Mouse (Mus musculus) heart, embryonic 16.5 days (tissue): ENCODE data around the gene Fbln1. TPM values are rescaled to one million over a fixed set of nuclear protein-coding genes. Genes with fewer than 3 reads are reported as not detected.
"Not testable (repeated sequence)": the region's sequence is repeated elsewhere in the genome, so short reads cannot be mapped to it uniquely, and the experiment has no call there.

Experiments
- ATAC-seq: fragments of 200-750 bp; cut with Nextera tagmentation; replicated peaks from 2 replicates; pipeline ENCODE4 v1.8.0; 2017; ENCODE audit warnings: moderate number of reproducible peaks; ENCODE audit not compliant: insufficient read depth, low FRiP score; ENCODE audit errors: extremely low read depth
- H3K27ac ChIP-seq: fragments of 300-500 bp; sonication (generic); 2 replicates; pipeline ENCODE4 v1.5.1; 2014; ENCODE audit warnings: mild to moderate bottlenecking, low read length, control low read depth, moderate library complexity
- H3K27me3 ChIP-seq: fragments of 300-500 bp; sonication (generic); 2 replicates; pipeline ENCODE4 v1.6.1; 2014; ENCODE audit warnings: low read length, mixed read lengths; ENCODE audit not compliant: control insufficient read depth, insufficient read depth
- H3K36me3 ChIP-seq: fragments of 300-500 bp; sonication (generic); 2 replicates; pipeline ENCODE4 v1.6.1; 2014; ENCODE audit not compliant: control insufficient read depth, insufficient read depth
- H3K4me1 ChIP-seq: fragments of 300-500 bp; sonication (generic); 2 replicates; pipeline ENCODE4 v1.6.1; 2014; ENCODE audit warnings: low read length, mixed read lengths; ENCODE audit not compliant: control insufficient read depth, insufficient read depth
- H3K4me2 ChIP-seq: fragments of 300-500 bp; sonication (generic); 2 replicates; pipeline ENCODE4 v1.6.1; 2014; ENCODE audit warnings: low read depth, mild to moderate bottlenecking, control low read depth, low read length
- H3K4me3 ChIP-seq: fragments of 300-500 bp; sonication (generic); 2 replicates; pipeline ENCODE4 v1.5.1; 2014; ENCODE audit warnings: mild to moderate bottlenecking, control low read depth, low read length
- H3K9ac ChIP-seq: fragments of 300-500 bp; sonication (generic); 2 replicates; pipeline ENCODE4 v1.6.1; 2014; ENCODE audit warnings: low read length, control low read depth
- H3K9me3 ChIP-seq: fragments of 300-500 bp; sonication (generic); replicated peaks from 2 replicates; pipeline ENCODE4 v1.6.1; 2016; ENCODE audit warnings: low read length; ENCODE audit not compliant: control insufficient read depth
- WGBS: fragments of 180-500 bp; shearing (Covaris S2); extraction: QIAGEN DNeasy Blood & Tissue Kit; methylation state at CpG from one replicate; pipeline ENCODE4 v1.1.7; 2014; 5-methylcytosine and 5-hydroxymethylcytosine counted together
- polyA plus RNA-seq: library from polyadenylated mRNA; unstranded; fragments of >200 nt; fragmentation: Nextera tagmentation; extraction: Ambion mirVana; gene quantifications from 2 replicates; pipeline ENCODE4 v1.2.1, GENCODE M21; 2015

The Fbln1 gene
- polyA plus RNA-seq, 1 experiment from 2014 or later = 109 TPM

DNA sequence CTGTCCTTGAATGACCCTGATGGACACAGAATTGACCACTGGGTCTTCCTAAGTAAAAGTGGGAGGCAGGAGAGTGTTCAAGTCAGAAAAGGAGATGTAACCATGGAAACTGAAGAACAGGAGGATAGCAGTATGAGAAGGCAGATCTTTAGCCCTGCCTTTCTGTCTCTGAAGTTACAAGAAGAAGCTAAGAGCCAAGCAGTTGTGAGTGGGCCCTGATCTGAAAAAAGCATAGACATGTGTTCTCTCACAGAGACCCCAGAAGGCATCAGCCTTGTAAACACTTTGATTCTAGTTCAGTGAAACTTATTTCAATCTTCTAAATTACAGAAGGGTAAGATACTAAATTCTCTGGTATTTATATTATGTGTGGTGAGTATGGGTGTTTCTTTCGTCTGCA lies 118.7 kb downstream of the Fbln1 start:
- Histone ChIP-seq H3K9me3 (no peaks in the 10 kb centered on the region; the same call in 1 of the 2 replicates), H3K4me3 (no peak overlapping the region), H3K9ac (no peak overlapping the region), H3K36me3 (no peaks in the 10 kb centered on the region), H3K27ac (no peak overlapping the region), H3K4me2 (no peak overlapping the region), H3K4me1 (peaks cover 4% of the 10 kb centered on the region; the same call in 1 of the 2 replicates), H3K27me3 (no peaks in the 10 kb centered on the region)
- ATAC-seq = no peak
- 94% methylated on average over 1 of the region's 1 CpGs for WGBS

DNA sequence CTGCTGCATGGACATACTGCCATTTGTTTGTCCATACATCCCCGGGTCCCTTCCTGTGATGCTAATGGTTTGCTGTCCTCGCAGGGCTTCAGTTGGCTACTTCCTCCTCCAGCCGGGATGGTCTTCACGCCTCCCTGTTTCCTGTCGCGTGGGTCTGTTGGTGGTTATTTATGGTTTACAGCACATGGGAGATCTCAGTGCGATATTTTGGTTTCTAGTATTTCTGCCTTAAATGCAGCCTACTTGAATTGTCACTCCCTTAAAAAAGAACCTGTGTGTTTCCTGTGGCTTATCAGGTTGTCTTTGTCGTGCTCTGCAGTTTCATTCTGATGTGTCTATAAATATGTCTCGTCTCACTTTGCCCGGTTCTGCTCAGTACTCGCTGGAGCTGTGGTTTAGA lies 122.1 kb downstream of the Fbln1 start:
- H3K27ac ChIP-seq = no peak overlapping the region
- H3K9me3 ChIP-seq = no peaks in the 10 kb centered on the region; the same call in 1 of the 2 replicates
- ATAC-seq = no peak
- H3K36me3 ChIP-seq = no peaks in the 10 kb centered on the region
- H3K27me3 ChIP-seq = no peaks in the 10 kb centered on the region
- H3K4me3 ChIP-seq = peak overlapping the region; percentile 5; the same call in 1 of the 2 replicates
- peak overlapping the region; percentile 42; the same call in 1 of the 2 replicates for H3K4me2 ChIP-seq
- H3K9ac ChIP-seq = no peak overlapping the region
- 20% methylated on average over 11 of the region's 11 CpGs for WGBS
- H3K4me1 ChIP-seq = peaks cover 4% of the 10 kb centered on the region; the same call in 1 of the 2 replicates

DNA sequence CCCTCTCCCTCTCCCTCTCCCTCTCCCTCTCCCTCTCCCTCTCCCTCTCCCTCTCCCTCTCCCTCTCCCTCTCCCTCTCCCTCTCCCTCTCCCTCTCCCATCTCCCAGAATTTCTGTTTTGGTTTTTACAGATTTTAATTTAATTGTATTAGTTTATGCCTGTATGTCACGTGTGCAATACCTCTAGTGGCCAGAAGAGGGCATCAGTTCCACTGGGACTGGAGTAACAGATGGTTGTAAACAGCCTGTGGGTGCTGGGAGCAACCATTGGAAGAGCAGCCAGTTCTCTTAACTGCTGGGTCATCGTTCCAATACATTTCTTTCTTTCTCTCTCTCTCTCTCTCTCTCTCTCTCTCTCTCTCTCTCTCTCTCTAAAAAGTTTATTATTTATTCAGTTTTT lies 122.7 kb downstream of the Fbln1 start:
- not testable (repeated sequence) for ATAC-seq, H3K9me3 ChIP-seq, H3K4me2 ChIP-seq, H3K4me1 ChIP-seq, H3K27me3 ChIP-seq, H3K27ac ChIP-seq, H3K9ac ChIP-seq, H3K4me3 ChIP-seq, H3K36me3 ChIP-seq
- 84% methylated on average over 2 of the region's 2 CpGs for WGBS

DNA sequence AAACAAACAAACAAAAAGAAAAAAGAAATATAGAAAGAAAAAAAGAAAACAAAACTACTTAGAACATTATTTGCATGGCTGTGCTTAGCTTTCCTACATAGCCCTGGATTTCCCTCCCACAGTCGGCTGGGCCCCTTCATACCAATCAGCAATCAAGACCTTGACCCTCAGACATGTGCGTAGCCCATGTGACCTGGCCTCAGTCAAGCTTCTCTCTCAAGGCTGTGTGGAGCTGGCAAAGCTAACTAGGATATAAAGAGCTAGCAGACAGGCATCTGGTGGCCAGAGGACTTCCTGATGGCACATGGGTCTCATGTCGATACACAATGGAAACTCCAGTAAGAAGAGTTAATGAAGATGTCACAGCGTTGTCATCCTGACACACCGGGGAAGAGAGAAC lies 123.3 kb downstream of the Fbln1 start:
- Histone ChIP-seq H3K4me1 (peaks cover 4% of the 10 kb centered on the region; the same call in 1 of the 2 replicates), H3K36me3 (no peaks in the 10 kb centered on the region), H3K4me3 (no peak overlapping the region), H3K27me3 (no peaks in the 10 kb centered on the region), H3K9me3 (no peaks in the 10 kb centered on the region; the same call in 1 of the 2 replicates), H3K9ac (no peak overlapping the region), H3K4me2 (no peak overlapping the region), H3K27ac (no peak overlapping the region)
- WGBS = 92% methylated on average over 5 of the region's 5 CpGs
- no peak for ATAC-seq

DNA sequence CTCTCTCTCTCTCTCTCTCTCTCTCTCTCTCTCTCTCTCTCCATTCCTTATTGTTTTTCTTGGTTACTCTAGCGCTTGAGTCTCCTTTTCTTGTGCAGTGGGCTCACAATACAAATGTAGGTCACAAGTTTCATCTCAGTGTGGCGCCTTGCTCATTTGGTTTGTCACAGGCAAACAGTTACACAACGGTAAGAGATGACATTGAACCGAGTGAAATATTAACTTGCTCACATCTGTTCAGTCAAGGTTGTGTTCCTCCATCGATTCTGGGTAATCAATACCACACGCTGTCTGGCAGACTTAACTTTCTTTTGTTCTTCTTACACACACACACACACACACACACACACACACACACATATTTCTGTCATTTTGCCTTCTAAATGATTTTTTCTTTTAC lies 124.3 kb downstream of the Fbln1 start:
- Histone ChIP-seq H3K36me3 (no peaks in the 10 kb centered on the region), H3K27ac (no peak overlapping the region), H3K4me2 (no peak overlapping the region), H3K9me3 (no peaks in the 10 kb centered on the region; the same call in 1 of the 2 replicates), H3K27me3 (no peaks in the 10 kb centered on the region), H3K4me1 (peaks cover 4% of the 10 kb centered on the region; the same call in 1 of the 2 replicates), H3K9ac (no peak overlapping the region), H3K4me3 (no peak overlapping the region)
- ATAC-seq = no peak
- 88% methylated on average over 6 of the region's 6 CpGs for WGBS

DNA sequence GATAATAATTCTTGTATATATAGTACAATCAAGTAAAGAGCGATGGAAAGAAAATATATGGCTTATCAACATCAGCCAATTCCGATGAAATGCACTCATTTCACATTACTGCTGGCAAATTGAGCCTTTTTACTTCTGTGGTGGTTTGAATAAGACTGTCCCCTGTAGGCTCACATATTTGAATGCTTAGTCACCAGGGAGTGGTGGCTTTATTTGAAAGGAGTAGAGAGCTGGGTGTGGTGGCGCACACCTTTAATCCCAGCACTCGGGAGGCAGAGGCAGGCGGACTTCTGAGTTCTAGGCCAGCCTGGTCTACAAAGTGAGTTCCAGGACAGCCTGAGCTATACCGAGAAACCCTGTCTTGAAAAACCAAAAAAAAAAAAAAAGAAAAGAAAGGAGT lies 127.8 kb downstream of the Fbln1 start:
- ATAC-seq, H3K36me3 ChIP-seq, H3K27me3 ChIP-seq, H3K4me3 ChIP-seq, H3K4me2 ChIP-seq, H3K9ac ChIP-seq, H3K9me3 ChIP-seq, H3K27ac ChIP-seq: not testable (repeated sequence)
- H3K4me1 ChIP-seq = peaks cover 14% of the 10 kb centered on the region
- WGBS = 89% methylated on average over 6 of the region's 6 CpGs

DNA sequence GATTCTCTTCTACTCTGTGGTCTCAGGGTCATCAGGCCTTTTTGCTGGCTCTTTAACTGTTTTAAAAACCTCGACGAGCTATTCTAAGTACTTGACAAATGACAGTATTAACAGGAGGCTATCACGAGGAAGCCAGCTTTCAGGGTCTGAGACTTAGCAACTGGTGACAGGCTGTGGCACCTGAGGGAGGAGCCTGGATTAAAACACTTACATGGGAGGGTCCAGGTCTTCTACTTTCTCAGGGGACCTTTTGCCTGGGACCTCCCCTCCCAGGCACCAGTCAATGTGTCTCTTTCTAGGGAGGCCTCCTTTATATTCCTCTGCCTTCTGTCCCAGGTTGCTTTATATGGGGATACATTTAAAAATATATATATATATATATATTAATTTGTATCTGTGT lies 128.5 kb downstream of the Fbln1 start:
- peaks cover 16% of the 10 kb centered on the region for H3K4me1 ChIP-seq
- H3K9ac ChIP-seq = no peak overlapping the region
- no peak overlapping the region for H3K27ac ChIP-seq
- H3K27me3 ChIP-seq = no peaks in the 10 kb centered on the region
- H3K36me3 ChIP-seq = no peaks in the 10 kb centered on the region
- WGBS = 45% methylated on average over 3 of the region's 3 CpGs
- no peak overlapping the region for H3K4me2 ChIP-seq
- ATAC-seq = no peak
- no peaks in the 10 kb centered on the region for H3K9me3 ChIP-seq
- H3K4me3 ChIP-seq = no peak overlapping the region

DNA sequence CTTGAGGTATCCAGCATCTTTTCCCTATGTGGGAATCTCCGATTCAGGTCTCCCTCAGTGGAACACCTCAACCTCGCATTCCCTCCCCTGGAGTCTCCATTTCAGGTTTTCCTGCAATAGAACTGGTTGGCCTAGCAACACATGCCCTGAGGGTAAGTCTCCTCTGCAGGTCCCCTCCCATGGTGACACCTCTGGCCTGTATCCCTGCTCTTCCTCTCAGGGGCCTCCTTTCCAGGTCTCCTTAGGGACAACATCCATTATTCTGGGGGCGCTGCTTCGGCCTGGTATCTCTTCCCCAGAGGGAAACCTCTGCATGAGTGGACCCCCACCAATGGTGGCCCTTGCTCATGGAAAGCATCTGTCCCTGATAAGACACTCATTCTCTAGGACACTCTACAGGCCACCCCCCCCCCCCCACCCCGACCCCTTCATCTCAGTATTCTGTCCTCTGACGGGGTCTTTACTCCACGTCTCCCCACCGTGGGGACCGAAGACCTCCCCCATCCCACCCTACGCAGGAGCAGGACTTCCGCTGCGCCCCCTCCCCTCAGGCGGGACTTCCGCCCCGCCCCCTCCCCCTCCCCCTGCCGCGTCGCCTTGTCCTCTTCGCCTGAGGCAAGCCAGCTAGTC lies 130.0 kb downstream of the Fbln1 start, which contains the start of gene Atxn10:
Atxn10 (plus strand) TSS at position 575 of the 630 bp plus-strand sequence.
- no peak for ATAC-seq
- Histone ChIP-seq H3K4me2 (peak within 1 kb of the TSS; percentile 61), H3K36me3 (no peaks in the 10 kb centered on the region), H3K9ac (peak within 1 kb of the TSS; percentile 92), H3K4me1 (peaks cover 16% of the 10 kb centered on the region), H3K9me3 (no peaks in the 10 kb centered on the region), H3K27me3 (no peaks in the 10 kb centered on the region), H3K4me3 (peak within 1 kb of the TSS; percentile 99), H3K27ac (peak within 1 kb of the TSS; percentile 98)
- 12% methylated on average over 16 of the region's 19 CpGs for WGBS
